Mouse (Mus musculus): ENCODE results near the gene Arl13a.

DNA sequence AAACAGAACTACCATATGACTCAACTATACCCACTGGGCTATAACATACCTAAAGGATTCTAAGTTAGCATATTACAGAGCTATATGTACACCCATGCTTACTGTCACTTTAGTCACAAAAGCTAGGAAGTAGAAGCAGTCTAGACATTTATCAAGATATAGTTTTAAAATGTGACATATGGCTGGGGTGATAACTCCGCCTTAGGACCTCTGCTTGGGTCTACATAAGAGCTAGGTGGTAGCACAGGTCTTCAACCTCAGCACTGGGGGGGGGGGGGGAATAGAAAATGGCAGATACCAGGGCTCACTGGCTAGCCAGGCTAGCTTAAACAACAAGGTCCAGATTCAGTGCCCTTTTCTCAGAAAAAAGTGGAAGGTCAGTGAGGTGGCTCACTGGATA lies 45.7 kb downstream of the Arl13a start:
- no peak for TF ChIP-seq CTCF (IDR thresholded peaks at IDR 0.05; ENCODE audit: insufficient read depth, low read depth, low read length)
- no peak for TF ChIP-seq POLR2A (IDR thresholded peaks at IDR 0.05; ENCODE audit: insufficient read depth, low read depth, low read length)

All from olfactory bulb, adult 2 months (tissue).